Mouse (Mus musculus) olfactory bulb, adult 2 months (tissue): ENCODE measurements around the gene Wipf3. TPM values are rescaled to one million over a fixed set of nuclear protein-coding genes. Genes with fewer than 3 reads are reported as not detected.

ENCODE experiments used
- H3K27ac ChIP-seq: fragments of 200-500 bp; 2 replicates; pipeline ENCODE4 v1.5.1; 2012; ENCODE audit warnings: low read depth, low read length; ENCODE audit not compliant: insufficient read depth
- H3K4me1 ChIP-seq: fragments of 200-500 bp; 2 replicates; pipeline ENCODE4 v1.6.1; 2012; ENCODE audit warnings: low read length; ENCODE audit not compliant: control insufficient read depth, insufficient read depth
- H3K4me3 ChIP-seq: fragments of 200-500 bp; 2 replicates; pipeline ENCODE4 v1.5.1; 2012; ENCODE audit warnings: mild to moderate bottlenecking, low read depth, low read length, moderate library complexity; ENCODE audit not compliant: insufficient read depth
- CTCF ChIP-seq: fragments of 200-500 bp; IDR thresholded peaks from 2 replicates; pipeline ENCODE4 v1.5.1; 2012; ENCODE audit warnings: low read depth, mild to moderate bottlenecking, low read length, moderate library complexity; ENCODE audit not compliant: insufficient read depth
- POLR2A ChIP-seq: fragments of 200-500 bp; IDR thresholded peaks from 2 replicates; pipeline ENCODE4 v1.6.1; 2012; ENCODE audit warnings: mild to moderate bottlenecking, low read depth, low read length, moderate library complexity; ENCODE audit not compliant: insufficient read depth
- WGBS: fragments of 180-500 bp; shearing (Covaris S2); methylation state at CpG from one replicate; pipeline ENCODE4 v1.1.7; 2018; 5-methylcytosine and 5-hydroxymethylcytosine counted together
- polyA plus RNA-seq: library from polyadenylated mRNA; stranded (reverse); fragments of >200 nt; gene quantifications from 2 replicates; pipeline ENCODE4 v1.2.4, GENCODE M21; 2012; ENCODE audit warnings: low replicate concordance; ENCODE audit not compliant: missing spikeins, insufficient read depth, insufficient read length

The Wipf3 gene
- polyA plus RNA-seq, 1 experiment: not detected

GRCm38 (mm10) chr6:54481390-54482112, 52.1 kb downstream of the Wipf3 start:
- H3K4me3 ChIP-seq: no peak overlapping the region
- WGBS: 88% methylated on average over 15 of the region's 15 CpGs
- TF ChIP-seq CTCF (no peak), POLR2A (no peak)
- H3K4me1 ChIP-seq: peaks cover 16% of the 10 kb centered on the region
- no peak overlapping the region for H3K27ac ChIP-seq

- 55% methylated on average over 12 of the region's 12 CpGs for WGBS
- Histone ChIP-seq H3K4me1 (peaks cover 12% of the 10 kb centered on the region), H3K4me3 (no peak overlapping the region), H3K27ac (no peak overlapping the region)
- TF ChIP-seq CTCF (no peak), POLR2A (no peak)
Observed at GRCm38 (mm10) chr6:54485000-54485399, 55.6 kb downstream of the Wipf3 start.

- no peak overlapping the region for H3K27ac ChIP-seq
- TF ChIP-seq POLR2A: no peak
- no peak for TF ChIP-seq CTCF
- WGBS: 19% methylated on average over 24 of the region's 25 CpGs
- H3K4me3 ChIP-seq: no peak overlapping the region
- H3K4me1 ChIP-seq: peaks cover 12% of the 10 kb centered on the region
Observed at GRCm38 (mm10) chr6:54485435-54485901, 56.1 kb downstream of the Wipf3 start.

GRCm38 (mm10) chr6:54485973-54486569, 56.7 kb downstream of the Wipf3 start:
- no peak overlapping the region for H3K4me3 ChIP-seq
- peaks cover 12% of the 10 kb centered on the region for H3K4me1 ChIP-seq
- no peak overlapping the region for H3K27ac ChIP-seq
- 56% methylated on average over 6 of the region's 6 CpGs for WGBS
- TF ChIP-seq POLR2A (no peak), CTCF (no peak)

GRCm38 (mm10) chr6:54491074-54491473, 61.7 kb downstream of the Wipf3 start:
- Histone ChIP-seq H3K4me1 (peaks cover under 1% of the 10 kb centered on the region), H3K27ac (no peak overlapping the region), H3K4me3 (no peak overlapping the region)
- 85% methylated on average over 7 of the region's 7 CpGs for WGBS
- TF ChIP-seq POLR2A (no peak), CTCF (no peak)

GRCm38 (mm10) chr6:54494097-54494496, 64.7 kb downstream of the Wipf3 start:
- no peak overlapping the region for H3K4me3 ChIP-seq
- TF ChIP-seq POLR2A: no peak
- peaks cover 2% of the 10 kb centered on the region for H3K4me1 ChIP-seq
- no peak overlapping the region for H3K27ac ChIP-seq

- 66% methylated on average over 11 of the region's 11 CpGs for WGBS
- no peak for TF ChIP-seq CTCF
- no peak for TF ChIP-seq POLR2A
Observed at GRCm38 (mm10) chr6:54494612-54495398, 65.4 kb downstream of the Wipf3 start.

GRCm38 (mm10) chr6:54496214-54496613, 66.8 kb downstream of the Wipf3 start:
- Histone ChIP-seq H3K4me3 (no peak overlapping the region), H3K27ac (no peak overlapping the region), H3K4me1 (peaks cover 2% of the 10 kb centered on the region)
- WGBS: 75% methylated on average over 7 of the region's 7 CpGs
- no peak for TF ChIP-seq POLR2A
- no peak for TF ChIP-seq CTCF

More at GRCm38 (mm10) chr6:54494612-54495398, 65.4 kb downstream of the Wipf3 start:
- Histone ChIP-seq H3K4me1 (peaks cover 2% of the 10 kb centered on the region), H3K27ac (no peak overlapping the region), H3K4me3 (no peak overlapping the region)

- 0 out of 2 replicates have a peak, but pooled peaks cover 2% of the 10 kb centered on the region for H3K4me1 ChIP-seq
- H3K27ac ChIP-seq: no peak overlapping the region
- no peak overlapping the region for H3K4me3 ChIP-seq
- TF ChIP-seq POLR2A: no peak
- no peak for TF ChIP-seq CTCF
- 83% methylated on average over 6 of the region's 6 CpGs for WGBS
Observed at GRCm38 (mm10) chr6:54502661-54503115, 73.3 kb downstream of the Wipf3 start.
